Mouse (Mus musculus): ENCODE measurements around the gene Clasp1.

DNA sequence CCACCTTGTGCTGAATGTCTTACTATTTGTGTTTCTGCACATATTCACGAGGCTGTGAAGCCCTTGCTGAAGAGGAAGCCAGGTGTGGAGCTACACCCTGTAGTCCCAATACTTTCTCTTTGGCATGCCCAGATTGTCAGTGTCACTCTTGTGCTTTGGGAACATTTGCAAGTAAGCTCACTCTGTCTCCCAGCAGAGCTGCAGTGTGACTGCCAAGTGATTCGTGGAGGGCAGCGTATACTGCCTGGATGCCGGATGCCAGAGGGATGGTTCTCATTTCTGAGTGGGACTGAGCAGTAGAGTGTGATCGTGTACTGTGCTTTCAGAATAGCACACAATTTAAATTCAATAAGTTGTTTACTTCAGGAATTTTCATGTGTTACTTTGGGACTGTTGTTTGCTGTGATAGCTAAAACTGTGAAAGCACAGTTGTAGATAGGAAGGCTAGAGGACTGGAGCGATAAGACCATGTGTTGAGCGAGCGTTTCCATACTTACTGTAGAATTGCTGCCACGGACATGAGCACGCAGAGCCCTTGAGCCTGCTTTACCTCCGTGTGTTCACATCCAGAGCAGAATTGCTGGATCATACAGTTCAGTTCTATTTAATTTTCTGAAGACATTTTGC is 68.5 kb downstream of the Clasp1 start:
- TF ChIP-seq CTCF (IDR thresholded peaks at IDR 0.05; ENCODE audit: extremely low read depth, insufficient read depth, low read length) = no peak
- TF ChIP-seq POLR2A (IDR thresholded peaks at IDR 0.05; ENCODE audit: extremely low read depth, insufficient read depth, low read length) = no peak

Data from cortical plate, adult 2 months (tissue).